Mouse (Mus musculus) myocyte (in vitro differentiated cells): ENCODE measurements around the gene Stxbp2.

Experiments used
- CEBPB ChIP-seq: IDR thresholded peaks from 2 replicates; pipeline ENCODE4 v1.6.1; 2011; ENCODE audit warnings: mild to moderate bottlenecking, moderate library complexity; ENCODE audit not compliant: poor library complexity, insufficient read depth, severe bottlenecking
- MAX ChIP-seq: IDR thresholded peaks from one replicate; pipeline ENCODE4 v1.6.1; 2011; ENCODE audit warnings: low read depth, mild to moderate bottlenecking, control low read depth
- MYOD1 ChIP-seq, 3 experiments: IDR thresholded peaks; one replicate each; pipeline ENCODE4 v1.6.1; 2011; ENCODE audit warnings: control low read depth in 2 of 3, low read depth in 2 of 3, mild to moderate bottlenecking in 2 of 3, moderate library complexity in 1 of 3; ENCODE audit not compliant: insufficient read length in 2 of 3, control insufficient read depth in 1 of 3
- MYOG ChIP-seq, 3 experiments: IDR thresholded peaks; one replicate each; pipeline ENCODE4 v1.6.1; 2011; ENCODE audit warnings: control low read depth in 2 of 3, low read depth in 2 of 3, mild to moderate bottlenecking in 2 of 3; ENCODE audit not compliant: insufficient read length in 2 of 3, control insufficient read depth in 1 of 3, insufficient read depth in 1 of 3
- POLR2A ChIP-seq: IDR thresholded peaks from one replicate; pipeline ENCODE4 v1.6.1; 2011; ENCODE audit warnings: low read depth, mild to moderate bottlenecking, control low read depth, moderate library complexity; ENCODE audit not compliant: insufficient read length
- POLR2AphosphoS2 ChIP-seq: IDR thresholded peaks from one replicate; pipeline ENCODE4 v1.6.1; 2011; ENCODE audit warnings: low read depth, control low read depth; ENCODE audit not compliant: insufficient read length
- REST ChIP-seq: IDR thresholded peaks from one replicate; pipeline ENCODE4 v1.6.1; 2011; ENCODE audit warnings: mild to moderate bottlenecking, control low read depth, moderate library complexity; ENCODE audit not compliant: insufficient read depth, insufficient read length
- TCF12 ChIP-seq: IDR thresholded peaks from one replicate; pipeline ENCODE4 v1.6.1; 2011; ENCODE audit warnings: mild to moderate bottlenecking, control low read depth; ENCODE audit not compliant: poor library complexity, insufficient read depth, severe bottlenecking

- no peak for TF ChIP-seq POLR2A
- TF ChIP-seq MYOG (IDR thresholded peaks at IDR 0.05; ENCODE audit: control insufficient read depth in 1 of 3, insufficient read depth in 1 of 3, insufficient read length in 2 of 3, low read depth in 2 of 3), result no peak
- no peak for TF ChIP-seq MAX
- TF ChIP-seq CEBPB, result no peak
- TF ChIP-seq TCF12, result no peak
- TF ChIP-seq MYOD1 (IDR thresholded peaks at IDR 0.05; ENCODE audit: control insufficient read depth in 1 of 3, insufficient read length in 2 of 3, low read depth in 2 of 3), result no peak
- no peak for TF ChIP-seq POLR2AphosphoS2
- no peak for TF ChIP-seq REST
Measured at GRCm38 (mm10) chr8:3626971-3627370, 3.8 kb upstream of the Stxbp2 start.
